Mouse (Mus musculus): ENCODE results near the gene Sfta2. TPM values are rescaled to one million over a fixed set of nuclear protein-coding genes. Genes with fewer than 3 reads are reported as not detected.

Gene Sfta2
- total and polyA plus RNA-seq, 2 experiments from 2014 or later = not detected

- Histone ChIP-seq H3K27me3 (ENCODE audit: insufficient read depth, low read length) (no peaks in the 10 kb centered on the region), H3K36me3 (ENCODE audit: insufficient read depth, low read length) (no peaks in the 10 kb centered on the region), H3K27ac (peak overlapping the region; percentile 45; the same call in 1 of the 2 replicates), H3K9me3 (ENCODE audit: low read length) (no peaks in the 10 kb centered on the region), H3K9ac (replicated peaks; ENCODE audit: low read length) (no peak overlapping the region), H3K4me2 (ENCODE audit: low read depth, low read length) (no peak overlapping the region), H3K4me1 (ENCODE audit: insufficient read depth, low read length) (0 out of 2 replicates have a peak, but pooled peaks cover 3% of the 10 kb centered on the region), H3K4me3 (ENCODE audit: low read length) (no peak overlapping the region)
- peak; percentile 68 for TF ChIP-seq CTCF (IDR thresholded peaks at IDR 0.05; ENCODE audit: low read depth)
- peak; percentile 50; the same call in 1 of the 2 replicates for ATAC-seq
- WGBS = 12% methylated on average over 1 of the region's 1 CpGs
- peak; percentile 61 for DNase-seq (ENCODE audit: low spot score)
Measured at GRCm38 (mm10) chr17:35633992-35634391, 32.6 kb downstream of the Sfta2 start.

- Histone ChIP-seq H3K9ac (replicated peaks; ENCODE audit: low read length) (no peak overlapping the region), H3K27me3 (ENCODE audit: insufficient read depth, low read length) (no peaks in the 10 kb centered on the region), H3K27ac (no peak overlapping the region), H3K4me1 (ENCODE audit: insufficient read depth, low read length) (0 out of 2 replicates have a peak, but pooled peaks cover 3% of the 10 kb centered on the region), H3K4me2 (ENCODE audit: low read depth, low read length) (no peak overlapping the region), H3K9me3 (ENCODE audit: low read length) (no peaks in the 10 kb centered on the region), H3K36me3 (ENCODE audit: insufficient read depth, low read length) (no peaks in the 10 kb centered on the region), H3K4me3 (ENCODE audit: low read length) (no peak overlapping the region)
- peak; percentile 56 for TF ChIP-seq CTCF (IDR thresholded peaks at IDR 0.05; ENCODE audit: low read depth)
- DNase-seq (ENCODE audit: low spot score) = peak; percentile 40
- peak; percentile 28; the same call in 1 of the 2 replicates for ATAC-seq
- 77% methylated on average over 3 of the region's 3 CpGs for WGBS
Measured at GRCm38 (mm10) chr17:35635202-35635601, 33.9 kb downstream of the Sfta2 start.

GRCm38 (mm10) chr17:35635699-35636111 lies 34.4 kb downstream of the Sfta2 start:
- Histone ChIP-seq H3K4me2 (ENCODE audit: low read depth, low read length) (peak overlapping the region; percentile 70), H3K36me3 (ENCODE audit: insufficient read depth, low read length) (no peaks in the 10 kb centered on the region), H3K9me3 (ENCODE audit: low read length) (no peaks in the 10 kb centered on the region), H3K4me3 (ENCODE audit: low read length) (peak overlapping the region; percentile 38), H3K4me1 (ENCODE audit: insufficient read depth, low read length) (0 out of 2 replicates have a peak, but pooled peaks cover 3% of the 10 kb centered on the region), H3K27me3 (ENCODE audit: insufficient read depth, low read length) (no peaks in the 10 kb centered on the region), H3K9ac (replicated peaks; ENCODE audit: low read length) (peak overlapping the region; percentile 49; the same call in 1 of the 2 replicates), H3K27ac (peak overlapping the region; percentile 68; the same call in 1 of the 2 replicates)
- peak; percentile 80 for TF ChIP-seq CTCF (IDR thresholded peaks at IDR 0.05; ENCODE audit: low read depth)
- under 1% methylated on average over 15 of the region's 15 CpGs for WGBS
- ATAC-seq = peak; percentile 85
- DNase-seq (ENCODE audit: low spot score) = peak; percentile 89

- DNase-seq (ENCODE audit: low spot score) (peak; percentile 41), ATAC-seq (no peak; the same call in 1 of the 2 replicates)
- Histone ChIP-seq H3K4me3 (ENCODE audit: low read length) (peak overlapping the region; percentile 38; the same call in 1 of the 2 replicates), H3K27me3 (ENCODE audit: insufficient read depth, low read length) (no peaks in the 10 kb centered on the region), H3K27ac (no peak overlapping the region), H3K9me3 (ENCODE audit: low read length) (no peaks in the 10 kb centered on the region), H3K36me3 (ENCODE audit: insufficient read depth, low read length) (no peaks in the 10 kb centered on the region), H3K4me1 (ENCODE audit: insufficient read depth, low read length) (0 out of 2 replicates have a peak, but pooled peaks cover 3% of the 10 kb centered on the region), H3K4me2 (ENCODE audit: low read depth, low read length) (peak overlapping the region; percentile 70), H3K9ac (replicated peaks; ENCODE audit: low read length) (no peak overlapping the region)
- WGBS = 35% methylated on average over 5 of the region's 5 CpGs
- TF ChIP-seq CTCF (IDR thresholded peaks at IDR 0.05; ENCODE audit: low read depth) = no peak
Measured at GRCm38 (mm10) chr17:35636363-35636762, 35.0 kb downstream of the Sfta2 start.

GRCm38 (mm10) chr17:35638475-35639190 lies 37.3 kb downstream of the Sfta2 start:
- Histone ChIP-seq H3K4me3 (ENCODE audit: low read length) (no peak overlapping the region), H3K27ac (no peak overlapping the region), H3K9ac (replicated peaks; ENCODE audit: low read length) (no peak overlapping the region), H3K4me2 (ENCODE audit: low read depth, low read length) (peak overlapping the region; percentile 11), H3K27me3 (ENCODE audit: insufficient read depth, low read length) (no peaks in the 10 kb centered on the region), H3K9me3 (ENCODE audit: low read length) (no peaks in the 10 kb centered on the region), H3K36me3 (ENCODE audit: insufficient read depth, low read length) (no peaks in the 10 kb centered on the region), H3K4me1 (ENCODE audit: insufficient read depth, low read length) (0 out of 2 replicates have a peak, but pooled peaks cover 3% of the 10 kb centered on the region)
- DNase-seq (ENCODE audit: low spot score) (peak; percentile 81), ATAC-seq (peak; percentile 70; the same call in 1 of the 2 replicates)
- 28% methylated on average over 14 of the region's 14 CpGs for WGBS
- TF ChIP-seq CTCF (IDR thresholded peaks at IDR 0.05; ENCODE audit: low read depth) = no peak

GRCm38 (mm10) chr17:35639352-35639751 lies 38.0 kb downstream of the Sfta2 start:
- 83% methylated on average over 6 of the region's 6 CpGs for WGBS
- ATAC-seq (no peak), DNase-seq (ENCODE audit: low spot score) (no peak)
- no peak for TF ChIP-seq CTCF (IDR thresholded peaks at IDR 0.05; ENCODE audit: low read depth)
- no peak overlapping the region for H3K4me2 ChIP-seq (ENCODE audit: low read depth, low read length)
- no peaks in the 10 kb centered on the region for H3K36me3 ChIP-seq (ENCODE audit: insufficient read depth, low read length)
- no peak overlapping the region for H3K4me3 ChIP-seq (ENCODE audit: low read length)
- no peak overlapping the region for H3K27ac ChIP-seq
- no peaks in the 10 kb centered on the region for H3K4me1 ChIP-seq (ENCODE audit: insufficient read depth, low read length)
- H3K9me3 ChIP-seq (ENCODE audit: low read length) = no peaks in the 10 kb centered on the region
- no peaks in the 10 kb centered on the region for H3K27me3 ChIP-seq (ENCODE audit: insufficient read depth, low read length)
- no peak overlapping the region for H3K9ac ChIP-seq (replicated peaks; ENCODE audit: low read length)

Measured in hindbrain, postnatal 0 days (tissue).